Comparison of ENCODE assay signal across 17 mouse cellular contexts in genomic region chr2:71689041-71689440, GRCm38 (mm10).
"Had no signal": no experiment of that assay in that cellular context is flagged by ENCODE, and none has a peak within 500 bp of the region (broad histone marks: within the 10 kb centered on the region; RNA-seq: fewer than 3 reads in every experiment).

No protein-coding gene starts in this region.

- H3K9ac ChIP-seq: liver, embryonic 15.5 days; liver, postnatal 0 days; lung, embryonic 15.5 days; midbrain, embryonic 12.5 days; neural tube, embryonic 12.5 days; stomach, embryonic 15.5 days had no signal

- H3K4me1 ChIP-seq: liver, embryonic 15.5 days had no signal

- H3K4me3 ChIP-seq: liver, embryonic 15.5 days; lung, embryonic 15.5 days; megakaryocyte, embryonic 14.5 days; midbrain, embryonic 12.5 days; neural tube, embryonic 12.5 days; stomach, embryonic 15.5 days had no signal

- H3K27ac ChIP-seq: liver, embryonic 15.5 days; lung, embryonic 15.5 days; macrophage; midbrain, embryonic 12.5 days; neural tube, embryonic 12.5 days; stomach, embryonic 15.5 days; stomach, postnatal 0 days had no signal

- H3K36me3 ChIP-seq: liver, embryonic 15.5 days; lung, embryonic 15.5 days; midbrain, embryonic 12.5 days; neural tube, embryonic 12.5 days; stomach, embryonic 15.5 days had no signal

- H3K4me2 ChIP-seq: liver, embryonic 15.5 days; lung, embryonic 15.5 days; midbrain, embryonic 12.5 days; neural tube, embryonic 12.5 days; stomach, embryonic 15.5 days had no signal

- H3K9me3 ChIP-seq: liver, embryonic 15.5 days; lung, embryonic 15.5 days; midbrain, embryonic 12.5 days; neural tube, embryonic 12.5 days; stomach, embryonic 15.5 days had no signal

- H3K27me3 ChIP-seq: liver, embryonic 15.5 days; lung, embryonic 15.5 days; megakaryocyte, embryonic 14.5 days; midbrain, embryonic 12.5 days; neural tube, embryonic 12.5 days; stomach, embryonic 15.5 days had no signal

- ATAC-seq: liver, postnatal 0 days; lung, postnatal 0 days had no signal

- DNase-seq: liver, postnatal 0 days; lung, adult 2 months; lung, postnatal 14 days; lung, postnatal 36 days; right cerebral cortex, postnatal 14 days; thymus, adult 2 months; thymus, postnatal 25 days; thymus, postnatal 4 days had no signal
